Mouse (Mus musculus): ENCODE data around the gene Pja2. TPM values are rescaled to one million over a fixed set of nuclear protein-coding genes. Genes with fewer than 3 reads are reported as not detected.

Pja2 gene
- total RNA-seq, 1 experiment: 12.6 TPM

GRCm38 (mm10) chr17:64260571-64260970 is 71.1 kb downstream of the Pja2 start:
- H3K9ac ChIP-seq (ENCODE audit: insufficient read depth, low read depth, low read length, poor library complexity, severe bottlenecking): no peak overlapping the region
- no peaks in the 10 kb centered on the region for H3K4me1 ChIP-seq (ENCODE audit: control insufficient read depth in 2 of 2, insufficient read depth in 2 of 2, low read length in 2 of 2, poor library complexity in 1 of 2)
- H3K9me3 ChIP-seq (ENCODE audit: control insufficient read depth, insufficient read depth, low read depth, low read length): no peaks in the 10 kb centered on the region
- no peaks in the 10 kb centered on the region for H3K36me3 ChIP-seq (ENCODE audit: control insufficient read depth, insufficient read depth, low read length, poor library complexity, severe bottlenecking)
- in situ Hi-C loops (cut with MboI; ENCODE audit: low sequenced_read_pairs in 2 of 2, unreplicated experiment in 2 of 2): no loop called here
- TF ChIP-seq MAFK (IDR thresholded peaks at IDR 0.05; ENCODE audit: insufficient read depth, low read depth, low read length) (no peak), CHD2 (IDR thresholded peaks at IDR 0.05; ENCODE audit: low read depth, low read length) (no peak), ZC3H11A (IDR thresholded peaks at IDR 0.05; ENCODE audit: borderline replicate concordance, low read depth, low read length) (no peak), ZNF384 (IDR thresholded peaks at IDR 0.05; ENCODE audit: low read depth, low read length) (no peak), HCFC1 (IDR thresholded peaks at IDR 0.05; ENCODE audit: borderline replicate concordance, insufficient read depth, low read length) (no peak)
- no peak overlapping the region for H3K27ac ChIP-seq (ENCODE audit: insufficient read depth, low read depth, low read length, poor library complexity, severe bottlenecking)
- DNase-seq (ENCODE audit: low read depth, low spot score): no peak
- H3K4me3 ChIP-seq (ENCODE audit: insufficient read depth in 1 of 2, low read depth in 1 of 2, low read length in 2 of 2, poor library complexity in 1 of 2, severe bottlenecking in 1 of 2): no peak overlapping the region

DNA sequence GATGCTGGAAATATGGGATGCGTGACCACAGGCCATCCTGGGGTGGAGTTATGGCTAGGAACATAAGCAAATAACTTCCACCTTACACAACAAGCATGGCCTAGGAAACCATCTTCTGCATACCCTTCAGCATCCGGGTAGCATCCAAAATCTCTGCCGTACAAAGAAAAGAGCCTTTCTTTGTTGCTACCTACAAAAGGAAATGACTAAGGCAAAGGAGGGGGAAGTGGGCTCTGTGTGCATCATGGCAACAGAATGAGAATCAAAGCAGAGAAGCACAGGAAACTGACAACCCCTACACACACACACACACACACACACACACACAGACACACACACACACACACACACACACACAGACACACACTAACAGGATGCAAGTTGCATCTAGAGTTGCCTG is 83.5 kb downstream of the Pja2 start:
- H3K36me3 ChIP-seq (ENCODE audit: control insufficient read depth, insufficient read depth, low read length, poor library complexity, severe bottlenecking): no peaks in the 10 kb centered on the region
- no peak overlapping the region for H3K27ac ChIP-seq (ENCODE audit: insufficient read depth, low read depth, low read length, poor library complexity, severe bottlenecking)
- 0 out of 4 replicates have a peak, but pooled peaks cover 0 to 2% of the 10 kb centered on the region in 2 experiments for H3K4me1 ChIP-seq (ENCODE audit: control insufficient read depth in 2 of 2, insufficient read depth in 2 of 2, low read length in 2 of 2, poor library complexity in 1 of 2)
- in situ Hi-C loops (cut with MboI; ENCODE audit: low sequenced_read_pairs in 2 of 2, unreplicated experiment in 2 of 2): no loop called here
- H3K9ac ChIP-seq (ENCODE audit: insufficient read depth, low read depth, low read length, poor library complexity, severe bottlenecking): no peak overlapping the region
- no peaks in the 10 kb centered on the region for H3K9me3 ChIP-seq (ENCODE audit: control insufficient read depth, insufficient read depth, low read depth, low read length)
- no peak for DNase-seq (ENCODE audit: low read depth, low spot score)
- no peak for TF ChIP-seq CHD2 (IDR thresholded peaks at IDR 0.05; ENCODE audit: low read depth, low read length)
- TF ChIP-seq HCFC1 (IDR thresholded peaks at IDR 0.05; ENCODE audit: borderline replicate concordance, insufficient read depth, low read length): no peak
- no peak for TF ChIP-seq ZNF384 (IDR thresholded peaks at IDR 0.05; ENCODE audit: low read depth, low read length)
- TF ChIP-seq ZC3H11A (IDR thresholded peaks at IDR 0.05; ENCODE audit: borderline replicate concordance, low read depth, low read length): no peak
- no peak for TF ChIP-seq MAFK (IDR thresholded peaks at IDR 0.05; ENCODE audit: insufficient read depth, low read depth, low read length)
- H3K4me3 ChIP-seq (ENCODE audit: insufficient read depth in 1 of 2, low read depth in 1 of 2, low read length in 2 of 2, poor library complexity in 1 of 2, severe bottlenecking in 1 of 2): no peak overlapping the region

DNA sequence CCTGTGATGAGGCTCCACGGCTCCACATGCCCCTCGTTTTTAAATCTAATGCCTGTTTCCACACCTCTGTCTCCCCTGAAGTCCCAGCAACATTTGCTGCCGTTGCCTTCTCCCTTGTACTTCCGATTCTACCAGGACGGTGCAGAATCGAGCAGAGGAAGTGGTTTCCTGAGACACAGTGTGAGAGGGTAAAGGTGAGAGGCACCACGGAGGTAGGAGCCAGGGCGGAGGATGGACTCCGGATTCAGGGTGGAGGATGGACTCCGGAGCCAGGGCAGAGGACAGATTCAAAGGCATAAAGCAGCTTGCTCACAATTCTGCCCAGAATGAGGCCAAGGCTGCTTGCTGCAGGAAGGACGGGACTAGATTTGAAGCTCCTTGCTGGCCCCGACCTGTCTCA is 88.8 kb downstream of the Pja2 start:
- Histone ChIP-seq H3K4me1 (ENCODE audit: control insufficient read depth in 2 of 2, insufficient read depth in 2 of 2, low read length in 2 of 2, poor library complexity in 1 of 2) (no peaks in the 10 kb centered on the region), H3K4me3 (ENCODE audit: insufficient read depth in 1 of 2, low read depth in 1 of 2, low read length in 2 of 2, poor library complexity in 1 of 2, severe bottlenecking in 1 of 2) (no peak overlapping the region), H3K9ac (ENCODE audit: insufficient read depth, low read depth, low read length, poor library complexity, severe bottlenecking) (no peak overlapping the region), H3K36me3 (ENCODE audit: control insufficient read depth, insufficient read depth, low read length, poor library complexity, severe bottlenecking) (no peaks in the 10 kb centered on the region), H3K9me3 (ENCODE audit: control insufficient read depth, insufficient read depth, low read depth, low read length) (no peaks in the 10 kb centered on the region), H3K27ac (ENCODE audit: insufficient read depth, low read depth, low read length, poor library complexity, severe bottlenecking) (no peak overlapping the region)
- no peak for DNase-seq (ENCODE audit: low read depth, low spot score)
- TF ChIP-seq ZNF384 (IDR thresholded peaks at IDR 0.05; ENCODE audit: low read depth, low read length) (no peak), ZC3H11A (IDR thresholded peaks at IDR 0.05; ENCODE audit: borderline replicate concordance, low read depth, low read length) (no peak), HCFC1 (IDR thresholded peaks at IDR 0.05; ENCODE audit: borderline replicate concordance, insufficient read depth, low read length) (no peak), MAFK (IDR thresholded peaks at IDR 0.05; ENCODE audit: insufficient read depth, low read depth, low read length) (no peak), CHD2 (IDR thresholded peaks at IDR 0.05; ENCODE audit: low read depth, low read length) (no peak)
- in situ Hi-C loops (cut with MboI; ENCODE audit: low sequenced_read_pairs in 2 of 2, unreplicated experiment in 2 of 2): no loop called here

- Histone ChIP-seq H3K9ac (ENCODE audit: insufficient read depth, low read depth, low read length, poor library complexity, severe bottlenecking) (no peak overlapping the region), H3K27ac (ENCODE audit: insufficient read depth, low read depth, low read length, poor library complexity, severe bottlenecking) (no peak overlapping the region), H3K4me3 (ENCODE audit: insufficient read depth in 1 of 2, low read depth in 1 of 2, low read length in 2 of 2, poor library complexity in 1 of 2, severe bottlenecking in 1 of 2) (no peak overlapping the region), H3K9me3 (ENCODE audit: control insufficient read depth, insufficient read depth, low read depth, low read length) (no peaks in the 10 kb centered on the region), H3K4me1 (ENCODE audit: control insufficient read depth in 2 of 2, insufficient read depth in 2 of 2, low read length in 2 of 2, poor library complexity in 1 of 2) (no peaks in the 10 kb centered on the region), H3K36me3 (ENCODE audit: control insufficient read depth, insufficient read depth, low read length, poor library complexity, severe bottlenecking) (no peaks in the 10 kb centered on the region)
- DNase-seq (ENCODE audit: low read depth, low spot score): no peak
- TF ChIP-seq CHD2 (IDR thresholded peaks at IDR 0.05; ENCODE audit: low read depth, low read length) (no peak), ZC3H11A (IDR thresholded peaks at IDR 0.05; ENCODE audit: borderline replicate concordance, low read depth, low read length) (no peak), MAFK (IDR thresholded peaks at IDR 0.05; ENCODE audit: insufficient read depth, low read depth, low read length) (no peak), HCFC1 (IDR thresholded peaks at IDR 0.05; ENCODE audit: borderline replicate concordance, insufficient read depth, low read length) (no peak), ZNF384 (IDR thresholded peaks at IDR 0.05; ENCODE audit: low read depth, low read length) (no peak)
- in situ Hi-C loops (cut with MboI; ENCODE audit: low sequenced_read_pairs in 2 of 2, unreplicated experiment in 2 of 2): no loop called here
Observed at GRCm38 (mm10) chr17:64242310-64242859, 89.3 kb downstream of the Pja2 start.

Measured in ES-E14 (cell line).